Mouse (Mus musculus) limb, embryonic 11.5 days (tissue): Measurements from ENCODE around the gene Eif2d. TPM values are rescaled to one million over a fixed set of nuclear protein-coding genes. Genes with fewer than 3 reads are reported as not detected.

ENCODE experiments used
- ATAC-seq: fragments of 200-750 bp; cut with Nextera tagmentation; 2 replicates; pipeline ENCODE4 v1.8.0; 2017; ENCODE audit warnings: low read depth; ENCODE audit not compliant: insufficient number of reproducible peaks, low FRiP score, low TSS enrichment
- DNase-seq: peaks from one replicate; pipeline ENCODE4 v3.0.0-alpha.2; 2015; ENCODE audit warnings: low spot score
- H3K27ac ChIP-seq: fragments of 300-500 bp; sonication (generic); replicated peaks from 2 replicates; pipeline ENCODE4 v1.5.1; 2014; ENCODE audit warnings: low read depth, mild to moderate bottlenecking, low read length
- H3K27me3 ChIP-seq: fragments of 300-500 bp; sonication (generic); 2 replicates; pipeline ENCODE4 v1.6.1; 2014; ENCODE audit warnings: mild to moderate bottlenecking, low read length, mixed read lengths; ENCODE audit not compliant: control insufficient read depth, insufficient read depth
- H3K36me3 ChIP-seq: fragments of 300-500 bp; sonication (generic); 2 replicates; pipeline ENCODE4 v1.6.1; 2014; ENCODE audit warnings: mild to moderate bottlenecking, low read length, moderate library complexity, mixed read lengths; ENCODE audit not compliant: control insufficient read depth, insufficient read depth
- H3K4me1 ChIP-seq: fragments of 300-500 bp; sonication (generic); 2 replicates; pipeline ENCODE4 v1.6.1; 2014; ENCODE audit warnings: low read length, mixed read lengths; ENCODE audit not compliant: control insufficient read depth, insufficient read depth
- H3K4me2 ChIP-seq: fragments of 300-500 bp; sonication (generic); 2 replicates; pipeline ENCODE4 v1.6.1; 2014; ENCODE audit warnings: low read depth, mild to moderate bottlenecking, moderate library complexity; ENCODE audit not compliant: severe bottlenecking
- H3K4me3 ChIP-seq: fragments of 300-500 bp; sonication (generic); 2 replicates; pipeline ENCODE4 v1.5.1; 2014; ENCODE audit warnings: low read depth, low read length
- H3K9ac ChIP-seq: fragments of 300-500 bp; sonication (generic); 2 replicates; pipeline ENCODE4 v1.6.1; 2014; ENCODE audit warnings: mild to moderate bottlenecking, low read length
- H3K9me3 ChIP-seq: fragments of 300-500 bp; sonication (generic); 2 replicates; pipeline ENCODE4 v1.6.1; 2016; ENCODE audit warnings: low read length; ENCODE audit not compliant: control insufficient read depth
- WGBS: fragments of 180-500 bp; shearing (Covaris S2); extraction: QIAGEN DNeasy Blood & Tissue Kit; methylation state at CpG from one replicate; pipeline ENCODE4 v1.1.7; 2014; 5-methylcytosine and 5-hydroxymethylcytosine counted together
- polyA plus RNA-seq: library from polyadenylated mRNA; unstranded; fragments of >200 nt; fragmentation: Nextera tagmentation; extraction: Ambion mirVana; gene quantifications from 2 replicates; pipeline ENCODE4 v1.2.1, GENCODE M21; 2014

Eif2d gene
- polyA plus RNA-seq = 70.3 and 72.3 TPM in 2 replicates

GRCm38 (mm10) chr1:131153018-131153629 lies at the start of gene Eif2d:
Eif2d (plus strand) TSS chr1:131153181.
- Histone ChIP-seq H3K27ac (no peak within 1 kb of the TSS), H3K9me3 (no peaks in the 10 kb centered on the region), H3K4me3 (peak within 1 kb of the TSS; percentile 83), H3K36me3 (no peaks in the 10 kb centered on the region), H3K27me3 (no peaks in the 10 kb centered on the region), H3K4me1 (peaks cover 6% of the 10 kb centered on the region; the same call in 1 of the 2 replicates), H3K4me2 (peak within 1 kb of the TSS; percentile 85), H3K9ac (peak within 1 kb of the TSS; percentile 80)
- ATAC-seq (peak; percentile 96), DNase-seq (peak; percentile 91)
- 2% methylated on average over 27 of the region's 27 CpGs for WGBS

GRCm38 (mm10) chr1:131103776-131104424 lies 49.1 kb upstream of the Eif2d start:
- Histone ChIP-seq H3K9ac (no peak overlapping the region), H3K36me3 (no peaks in the 10 kb centered on the region), H3K9me3 (no peaks in the 10 kb centered on the region), H3K4me1 (no peaks in the 10 kb centered on the region), H3K4me2 (no peak overlapping the region), H3K27me3 (no peaks in the 10 kb centered on the region), H3K4me3 (no peak overlapping the region), H3K27ac (no peak overlapping the region)
- ATAC-seq (no peak), DNase-seq (no peak)
- 84% methylated on average over 10 of the region's 10 CpGs for WGBS

- WGBS = 45% methylated on average over 10 of the region's 10 CpGs
- H3K27me3 ChIP-seq = no peaks in the 10 kb centered on the region
- ATAC-seq = peak; percentile 46; the same call in 1 of the 2 replicates
- no peak overlapping the region for H3K4me3 ChIP-seq
- H3K4me2 ChIP-seq = no peak overlapping the region
- H3K9ac ChIP-seq = no peak overlapping the region
- H3K27ac ChIP-seq = peak overlapping the region; percentile 72; the same call in 1 of the 2 replicates
- no peaks in the 10 kb centered on the region for H3K4me1 ChIP-seq
- DNase-seq = no peak
- H3K9me3 ChIP-seq = no peaks in the 10 kb centered on the region
- H3K36me3 ChIP-seq = no peaks in the 10 kb centered on the region
Measured at GRCm38 (mm10) chr1:131107575-131108308, 45.2 kb upstream of the Eif2d start.

GRCm38 (mm10) chr1:131110525-131111106 lies 42.4 kb upstream of the Eif2d start:
- no peak for ATAC-seq
- Histone ChIP-seq H3K4me2 (no peak overlapping the region), H3K36me3 (no peaks in the 10 kb centered on the region), H3K27ac (no peak overlapping the region), H3K27me3 (no peaks in the 10 kb centered on the region), H3K9ac (no peak overlapping the region), H3K4me3 (no peak overlapping the region), H3K4me1 (no peaks in the 10 kb centered on the region), H3K9me3 (no peaks in the 10 kb centered on the region)
- DNase-seq = no peak
- WGBS = 74% methylated on average over 12 of the region's 12 CpGs

GRCm38 (mm10) chr1:131112576-131112975 lies 40.4 kb upstream of the Eif2d start:
- no peaks in the 10 kb centered on the region for H3K9me3 ChIP-seq
- H3K4me1 ChIP-seq = no peaks in the 10 kb centered on the region
- ATAC-seq (no peak), DNase-seq (no peak)
- no peak overlapping the region for H3K9ac ChIP-seq
- no peaks in the 10 kb centered on the region for H3K36me3 ChIP-seq
- WGBS = 38% methylated on average over 6 of the region's 6 CpGs
- H3K4me2 ChIP-seq = no peak overlapping the region
- H3K27ac ChIP-seq = no peak overlapping the region
- no peaks in the 10 kb centered on the region for H3K27me3 ChIP-seq
- H3K4me3 ChIP-seq = no peak overlapping the region

GRCm38 (mm10) chr1:131115932-131116331 lies 37.0 kb upstream of the Eif2d start:
- no peak overlapping the region for H3K4me2 ChIP-seq
- H3K36me3 ChIP-seq = no peaks in the 10 kb centered on the region
- H3K9me3 ChIP-seq = no peaks in the 10 kb centered on the region
- no peak overlapping the region for H3K9ac ChIP-seq
- H3K27ac ChIP-seq = no peak overlapping the region
- ATAC-seq = peak; percentile 40; the same call in 1 of the 2 replicates
- H3K27me3 ChIP-seq = no peaks in the 10 kb centered on the region
- H3K4me3 ChIP-seq = no peak overlapping the region
- peak; percentile 82 for DNase-seq
- H3K4me1 ChIP-seq = no peaks in the 10 kb centered on the region
- 22% methylated on average over 6 of the region's 6 CpGs for WGBS

- H3K36me3 ChIP-seq = no peaks in the 10 kb centered on the region
- DNase-seq (no peak), ATAC-seq (no peak)
- WGBS = 75% methylated on average over 13 of the region's 13 CpGs
- no peak overlapping the region for H3K27ac ChIP-seq
- H3K27me3 ChIP-seq = no peaks in the 10 kb centered on the region
- H3K9me3 ChIP-seq = no peaks in the 10 kb centered on the region
- no peak overlapping the region for H3K9ac ChIP-seq
- no peaks in the 10 kb centered on the region for H3K4me1 ChIP-seq
- no peak overlapping the region for H3K4me2 ChIP-seq
- no peak overlapping the region for H3K4me3 ChIP-seq
Measured at GRCm38 (mm10) chr1:131116430-131117011, 36.5 kb upstream of the Eif2d start.

- Histone ChIP-seq H3K4me1 (no peaks in the 10 kb centered on the region), H3K9me3 (no peaks in the 10 kb centered on the region), H3K4me3 (no peak overlapping the region), H3K36me3 (no peaks in the 10 kb centered on the region), H3K27ac (no peak overlapping the region), H3K27me3 (no peaks in the 10 kb centered on the region), H3K4me2 (no peak overlapping the region), H3K9ac (no peak overlapping the region)
- ATAC-seq (no peak), DNase-seq (no peak)
- WGBS = 57% methylated on average over 10 of the region's 10 CpGs
Measured at GRCm38 (mm10) chr1:131118530-131118929, 34.5 kb upstream of the Eif2d start.
